Mouse (Mus musculus) stomach, embryonic 16.5 days (tissue): ENCODE measurements at regions not wholly inside any gene's neighbourhood (a gene's known extent, or its start where the extent isn't known, plus 50 kb on each side); places are given as distances from the start of the nearest gene placed in this dataset.

Source experiments
- ATAC-seq: fragments of 200-750 bp; cut with Nextera tagmentation; 2 replicates; pipeline ENCODE4 v1.8.0; 2017; ENCODE audit warnings: moderate number of reproducible peaks, moderate TSS enrichment; ENCODE audit not compliant: insufficient read depth, low FRiP score
- H3K27ac ChIP-seq: fragments of 300-500 bp; sonication (generic); 2 replicates; pipeline ENCODE4 v1.5.1; 2014; ENCODE audit warnings: low read length
- H3K27me3 ChIP-seq: fragments of 300-500 bp; sonication (generic); 2 replicates; pipeline ENCODE4 v1.6.1; 2014; ENCODE audit warnings: low read length, control low read depth, mixed read lengths; ENCODE audit not compliant: control insufficient read depth, insufficient read depth
- H3K36me3 ChIP-seq: fragments of 300-500 bp; sonication (generic); 2 replicates; pipeline ENCODE4 v1.6.1; 2014; ENCODE audit warnings: low read length; ENCODE audit not compliant: control insufficient read depth, insufficient read depth
- H3K4me1 ChIP-seq: fragments of 300-500 bp; sonication (generic); 2 replicates; pipeline ENCODE4 v1.6.1; 2014; ENCODE audit warnings: low read length, control low read depth, mixed read lengths; ENCODE audit not compliant: control insufficient read depth, insufficient read depth
- H3K4me2 ChIP-seq: fragments of 300-500 bp; sonication (generic); 2 replicates; pipeline ENCODE4 v1.6.1; 2014; ENCODE audit warnings: low read depth, low read length, mixed read lengths
- H3K4me3 ChIP-seq: fragments of 300-500 bp; sonication (generic); replicated peaks from 2 replicates; pipeline ENCODE4 v1.5.1; 2014; ENCODE audit warnings: mild to moderate bottlenecking, low read length
- H3K9ac ChIP-seq: fragments of 300-500 bp; sonication (generic); 2 replicates; pipeline ENCODE4 v1.6.1; 2014; ENCODE audit warnings: low read length
- H3K9me3 ChIP-seq: fragments of 300-500 bp; sonication (generic); replicated peaks from 2 replicates; pipeline ENCODE4 v1.6.1; 2016; ENCODE audit warnings: low read length, control low read depth; ENCODE audit not compliant: control insufficient read depth
- WGBS: fragments of 180-500 bp; shearing (Covaris S2); extraction: QIAGEN DNeasy Blood & Tissue Kit; methylation state at CpG from one replicate; pipeline ENCODE4 v1.1.7; 2014; 5-methylcytosine and 5-hydroxymethylcytosine counted together

DNA sequence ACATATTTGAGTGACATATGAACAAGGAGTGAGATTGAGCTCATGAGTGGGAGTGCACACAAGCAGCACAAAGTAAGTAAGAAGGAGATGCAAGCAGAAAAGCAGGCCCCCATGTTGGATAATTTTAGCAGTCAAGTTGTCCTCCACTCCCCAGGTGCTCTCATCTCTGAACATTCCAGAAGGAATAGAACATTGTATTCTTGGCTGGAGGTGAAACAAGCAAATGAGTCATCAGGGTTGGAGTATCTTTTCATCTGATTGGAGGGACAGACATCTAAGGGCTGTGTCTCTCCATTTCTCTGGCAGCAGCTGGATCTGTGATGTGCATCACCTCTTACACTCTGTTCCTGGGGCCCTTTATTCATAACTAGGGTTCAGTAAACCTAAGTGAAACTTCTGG, 122.7 kb downstream of the Cldn1 start:
- Histone ChIP-seq H3K4me3 (no peak overlapping the region), H3K9ac (no peak overlapping the region), H3K27me3 (no peaks in the 10 kb centered on the region), H3K36me3 (no peaks in the 10 kb centered on the region), H3K9me3 (no peaks in the 10 kb centered on the region), H3K27ac (no peak overlapping the region), H3K4me1 (no peaks in the 10 kb centered on the region), H3K4me2 (no peak overlapping the region)
- no peak for ATAC-seq

DNA sequence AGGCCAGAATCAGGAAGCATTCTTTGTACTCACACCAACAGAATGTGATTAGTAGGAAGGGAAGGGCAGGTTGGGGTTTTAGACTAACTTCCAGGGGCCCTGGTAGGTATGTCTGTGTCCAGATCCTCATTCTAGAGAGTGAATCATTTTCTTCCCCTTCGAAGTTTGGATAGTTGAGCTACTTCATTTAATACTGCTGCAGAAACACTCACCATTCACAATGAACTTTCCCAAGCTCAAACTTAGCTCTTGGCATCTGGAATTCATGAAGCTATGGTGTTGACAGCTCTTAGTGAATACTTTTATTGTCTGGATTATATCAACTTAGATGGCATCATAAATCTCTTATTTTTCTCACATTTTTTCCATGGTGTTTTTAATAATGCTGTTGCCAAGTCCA, 123.7 kb downstream of the Cldn1 start:
- Histone ChIP-seq H3K4me1 (no peaks in the 10 kb centered on the region), H3K9ac (no peak overlapping the region), H3K4me2 (no peak overlapping the region), H3K9me3 (no peaks in the 10 kb centered on the region), H3K27ac (no peak overlapping the region), H3K36me3 (no peaks in the 10 kb centered on the region), H3K4me3 (no peak overlapping the region), H3K27me3 (no peaks in the 10 kb centered on the region)
- ATAC-seq, result no peak
- 49% methylated on average over 1 of the region's 1 CpGs for WGBS

DNA sequence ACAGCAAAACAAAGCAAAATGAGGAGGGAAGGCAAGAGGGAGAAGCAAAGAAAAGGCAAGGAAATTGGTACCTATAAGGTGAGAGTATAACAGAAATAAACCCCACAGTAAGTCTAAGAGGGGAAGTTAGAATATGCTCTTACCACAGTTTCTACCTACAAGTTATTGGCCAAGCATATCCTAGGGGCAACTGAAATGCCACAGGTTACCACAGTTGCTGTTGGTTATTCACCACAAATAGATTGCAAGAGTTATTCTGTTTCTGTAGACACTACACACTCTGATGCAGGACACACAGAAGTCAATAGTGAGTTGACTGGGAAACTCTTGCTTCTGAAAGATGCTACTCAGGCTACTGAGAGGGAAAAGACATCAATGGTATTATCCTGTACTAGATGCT, 129.7 kb upstream of the P3h2 start:
- Histone ChIP-seq H3K27me3 (no peaks in the 10 kb centered on the region), H3K4me3 (no peak overlapping the region), H3K27ac (no peak overlapping the region), H3K4me1 (no peaks in the 10 kb centered on the region), H3K4me2 (no peak overlapping the region), H3K9me3 (no peaks in the 10 kb centered on the region), H3K9ac (no peak overlapping the region), H3K36me3 (no peaks in the 10 kb centered on the region)
- ATAC-seq, result no peak

DNA sequence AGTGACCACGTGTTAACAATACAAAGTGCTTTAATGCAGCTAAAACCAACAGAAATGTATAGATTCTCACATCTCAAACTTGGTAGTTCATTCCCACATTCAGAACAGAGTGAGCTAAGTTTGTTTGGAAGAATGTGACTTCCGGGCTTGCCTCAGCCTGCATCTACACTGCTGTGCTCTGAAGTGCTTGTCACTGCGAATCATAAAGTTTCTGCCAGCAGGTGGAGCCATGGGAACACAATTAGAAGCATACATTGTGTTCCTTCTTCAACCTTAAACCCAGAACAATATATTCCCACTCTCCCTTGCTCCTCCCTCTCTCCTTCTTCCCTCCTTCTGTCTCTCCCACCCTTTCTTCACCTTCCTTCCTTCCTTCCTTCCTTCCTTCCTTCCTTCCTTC, 128.5 kb upstream of the P3h2 start:
- no peaks in the 10 kb centered on the region for H3K36me3 ChIP-seq
- no peak overlapping the region for H3K4me3 ChIP-seq
- no peaks in the 10 kb centered on the region for H3K4me1 ChIP-seq
- no peaks in the 10 kb centered on the region for H3K9me3 ChIP-seq
- 7% methylated on average over 3 of the region's 3 CpGs for WGBS
- no peak overlapping the region for H3K9ac ChIP-seq
- ATAC-seq, result peak; percentile 72; the same call in 1 of the 2 replicates
- H3K27ac ChIP-seq, result no peak overlapping the region
- H3K27me3 ChIP-seq, result no peaks in the 10 kb centered on the region
- H3K4me2 ChIP-seq, result no peak overlapping the region

DNA sequence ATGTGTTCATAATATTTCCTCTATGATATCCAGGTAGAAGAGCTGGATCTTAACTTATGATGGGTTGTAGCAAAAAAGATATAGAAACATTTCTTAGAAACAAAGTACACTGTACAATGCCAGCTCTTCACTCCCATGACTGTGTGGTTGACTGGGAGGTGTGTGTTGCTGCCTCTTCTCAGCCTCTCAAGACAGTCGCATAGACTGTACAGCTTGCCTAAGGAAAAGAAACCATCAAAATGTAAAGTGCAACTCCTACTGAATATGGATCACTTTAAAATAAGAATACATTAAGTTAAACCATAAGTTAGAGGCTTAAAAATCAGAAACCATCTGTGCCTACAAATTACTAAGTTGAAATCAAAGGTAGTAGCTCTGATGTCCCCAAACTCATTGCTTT, 125.5 kb upstream of the P3h2 start:
- Histone ChIP-seq H3K9me3 (no peaks in the 10 kb centered on the region), H3K36me3 (no peaks in the 10 kb centered on the region), H3K4me2 (no peak overlapping the region), H3K4me3 (no peak overlapping the region), H3K9ac (no peak overlapping the region), H3K27me3 (no peaks in the 10 kb centered on the region), H3K4me1 (no peaks in the 10 kb centered on the region), H3K27ac (no peak overlapping the region)
- 95% methylated on average over 1 of the region's 1 CpGs for WGBS
- no peak for ATAC-seq

DNA sequence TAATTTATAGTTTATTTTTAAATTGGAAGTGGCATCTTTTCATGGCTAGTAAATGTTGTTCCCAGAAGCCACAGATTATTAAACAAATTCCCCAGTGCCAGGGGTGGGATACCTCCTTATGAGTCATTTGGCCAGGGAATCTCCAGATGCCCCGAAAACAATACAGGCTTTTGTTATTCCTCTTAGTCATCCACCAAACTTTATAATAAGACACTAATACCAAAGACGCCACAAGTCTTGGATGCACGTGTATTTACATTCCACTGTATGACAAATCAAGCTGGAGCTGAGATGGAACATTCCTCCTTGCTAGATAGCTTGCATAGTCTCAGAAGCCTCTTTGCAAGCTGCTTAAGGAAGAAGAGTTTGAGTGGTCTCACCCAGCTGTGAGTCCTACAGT, 105.8 kb upstream of the P3h2 start:
- ATAC-seq, result no peak
- WGBS, result 47% methylated on average over 3 of the region's 3 CpGs
- Histone ChIP-seq H3K9ac (no peak overlapping the region), H3K4me1 (no peaks in the 10 kb centered on the region), H3K9me3 (peaks cover 3% of the 10 kb centered on the region; the same call in 1 of the 2 replicates), H3K4me3 (no peak overlapping the region), H3K27ac (no peak overlapping the region), H3K36me3 (no peaks in the 10 kb centered on the region), H3K4me2 (no peak overlapping the region), H3K27me3 (no peaks in the 10 kb centered on the region)

DNA sequence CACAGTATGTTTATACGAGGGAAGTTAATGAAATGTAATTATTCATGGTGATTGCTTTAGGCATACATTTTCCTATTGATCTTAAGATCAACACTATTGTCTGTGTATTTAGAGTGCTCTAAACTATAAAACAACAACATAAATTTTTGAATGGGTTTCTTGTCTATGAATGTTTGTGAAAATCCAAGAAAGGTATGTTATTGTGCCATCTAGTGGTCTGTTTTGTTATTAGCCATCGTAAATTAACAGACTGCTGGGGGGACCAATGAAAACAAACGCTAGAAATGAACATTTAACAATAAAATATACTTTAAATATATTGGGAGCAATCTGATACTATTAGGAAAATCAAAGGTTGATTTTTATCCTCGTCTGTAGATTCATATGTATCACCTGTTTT, 93.5 kb upstream of the P3h2 start:
- no peak for ATAC-seq
- Histone ChIP-seq H3K9ac (no peak overlapping the region), H3K36me3 (no peaks in the 10 kb centered on the region), H3K4me1 (peaks cover 3% of the 10 kb centered on the region; the same call in 1 of the 2 replicates), H3K4me2 (no peak overlapping the region), H3K4me3 (no peak overlapping the region), H3K27me3 (no peaks in the 10 kb centered on the region), H3K9me3 (no peaks in the 10 kb centered on the region), H3K27ac (no peak overlapping the region)
- WGBS, result 12% methylated on average over 4 of the region's 4 CpGs

DNA sequence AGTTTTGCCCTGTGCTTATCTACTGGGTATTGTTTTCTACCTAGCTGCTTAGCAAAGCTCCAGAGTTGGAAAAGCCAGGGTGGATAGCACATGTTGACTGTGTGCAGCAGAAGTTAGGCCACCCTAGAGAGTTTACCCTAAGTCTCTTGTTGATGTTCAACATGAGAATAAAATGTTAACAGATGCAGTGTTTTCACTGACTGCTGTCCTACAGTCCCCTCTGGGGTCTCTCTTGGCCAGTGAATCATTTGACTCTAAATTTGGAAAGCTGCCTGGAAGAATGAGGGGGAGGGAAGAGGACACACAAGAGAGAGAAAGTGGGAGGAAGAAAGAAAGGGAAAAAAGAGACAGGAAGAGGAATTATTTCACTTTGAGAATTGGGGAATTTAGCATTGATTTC, 90.8 kb upstream of the P3h2 start:
- no peaks in the 10 kb centered on the region for H3K9me3 ChIP-seq
- no peak overlapping the region for H3K4me3 ChIP-seq
- no peaks in the 10 kb centered on the region for H3K27me3 ChIP-seq
- H3K4me1 ChIP-seq, result peaks cover 3% of the 10 kb centered on the region; the same call in 1 of the 2 replicates
- H3K27ac ChIP-seq, result peak overlapping the region; percentile 46; the same call in 1 of the 2 replicates
- H3K9ac ChIP-seq, result no peak overlapping the region
- H3K36me3 ChIP-seq, result no peaks in the 10 kb centered on the region
- peak; percentile 62; the same call in 1 of the 2 replicates for ATAC-seq
- no peak overlapping the region for H3K4me2 ChIP-seq

DNA sequence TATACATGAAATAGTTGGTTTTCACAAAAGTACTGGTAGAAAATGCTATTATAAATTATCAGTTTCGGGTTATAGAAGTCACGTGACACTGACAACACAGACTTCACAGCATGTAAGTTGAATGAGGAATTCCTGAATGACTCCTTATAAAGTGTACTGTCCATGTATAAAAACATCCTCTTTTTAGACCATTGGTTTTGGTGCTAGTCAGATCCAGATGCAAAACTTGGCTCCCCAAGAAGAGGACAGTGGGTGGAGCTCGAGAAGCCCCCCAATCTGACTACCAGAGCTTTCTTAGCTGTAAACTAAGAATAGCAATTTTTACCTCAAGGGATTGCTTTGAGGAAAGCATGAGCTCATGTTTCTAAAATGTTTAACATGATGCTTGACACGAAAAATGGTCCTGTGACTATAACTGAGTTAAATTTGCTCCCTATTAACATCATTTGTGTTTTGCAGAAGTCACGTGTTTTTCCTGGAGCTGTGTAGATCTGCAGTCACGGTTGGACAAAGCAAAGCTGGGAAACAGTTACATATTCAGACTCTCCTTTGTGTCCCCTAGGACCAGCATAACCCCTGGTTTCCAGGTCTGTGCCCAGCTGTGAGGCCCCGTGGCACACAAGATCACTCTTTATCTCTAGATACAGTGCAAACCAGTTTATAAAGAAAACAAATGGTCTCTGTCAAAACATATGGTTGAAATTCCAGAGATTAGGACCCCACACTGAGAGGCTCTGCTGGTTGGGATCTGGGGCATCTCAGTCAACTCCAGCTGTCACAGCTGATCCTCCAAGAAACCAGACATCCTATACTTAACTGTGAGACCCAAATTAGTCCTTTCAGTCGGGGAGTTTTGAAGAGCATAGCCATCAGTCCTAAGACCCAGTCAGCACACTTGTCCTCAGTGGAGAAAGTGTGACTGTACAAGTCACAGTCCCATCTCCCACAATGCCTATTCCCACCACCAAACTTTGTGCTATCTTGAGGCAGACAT, 80.0 kb upstream of the P3h2 start:
- Histone ChIP-seq H3K4me1 (peaks cover 11% of the 10 kb centered on the region; the same call in 1 of the 2 replicates), H3K9ac (no peak overlapping the region), H3K4me3 (no peak overlapping the region), H3K9me3 (no peaks in the 10 kb centered on the region), H3K4me2 (no peak overlapping the region), H3K36me3 (no peaks in the 10 kb centered on the region), H3K27ac (peak overlapping the region; percentile 53), H3K27me3 (no peaks in the 10 kb centered on the region)
- 37% methylated on average over 8 of the region's 8 CpGs for WGBS
- peak; percentile 52; the same call in 1 of the 2 replicates for ATAC-seq
